Mouse (Mus musculus) thymus, adult 2 months (tissue): ENCODE measurements around the gene Calhm5. TPM values are rescaled to one million over a fixed set of nuclear protein-coding genes. Genes with fewer than 3 reads are reported as not detected.

Source experiments
- DNase-seq: peaks from one replicate; pipeline ENCODE4 v3.0.0; 2021
- H3K27ac ChIP-seq: fragments of 200-500 bp; 2 replicates; pipeline ENCODE4 v1.5.1; 2012; ENCODE audit warnings: low read length, control low read depth; ENCODE audit not compliant: control insufficient read depth, insufficient read depth
- H3K27me3 ChIP-seq: fragments of 200-500 bp; 2 replicates; pipeline ENCODE4 v1.6.1; 2012; ENCODE audit warnings: mild to moderate bottlenecking, low read length, moderate library complexity, mixed read lengths; ENCODE audit not compliant: control insufficient read depth, insufficient read depth
- H3K36me3 ChIP-seq: fragments of 200-500 bp; 2 replicates; pipeline ENCODE4 v1.6.1; 2012; ENCODE audit warnings: mild to moderate bottlenecking, low read length, moderate library complexity; ENCODE audit not compliant: control insufficient read depth, insufficient read depth
- H3K4me1 ChIP-seq: fragments of 200-500 bp; replicated peaks from 2 replicates; pipeline ENCODE4 v1.6.1; 2012; ENCODE audit warnings: low read length; ENCODE audit not compliant: control insufficient read depth, insufficient read depth
- H3K4me3 ChIP-seq: fragments of 200-500 bp; 2 replicates; pipeline ENCODE4 v1.5.1; 2012; ENCODE audit warnings: mild to moderate bottlenecking, low read length, control low read depth, moderate library complexity; ENCODE audit not compliant: control insufficient read depth, insufficient read depth
- CTCF ChIP-seq: fragments of 200-500 bp; IDR thresholded peaks from 2 replicates; pipeline ENCODE4 v1.5.1; 2012; ENCODE audit warnings: mild to moderate bottlenecking, control low read depth, low read length, moderate library complexity, borderline replicate concordance; ENCODE audit not compliant: control insufficient read depth, poor library complexity, insufficient read depth; ENCODE audit errors: extremely low read depth
- POLR2A ChIP-seq: fragments of 200-500 bp; IDR thresholded peaks from 2 replicates; pipeline ENCODE4 v1.6.1; 2012; ENCODE audit warnings: mild to moderate bottlenecking, low read length, control low read depth, moderate library complexity; ENCODE audit not compliant: control insufficient read depth, poor library complexity, insufficient read depth; ENCODE audit errors: extremely low read depth
- WGBS: fragments of 180-500 bp; shearing (Covaris S2); methylation state at CpG from one replicate; pipeline ENCODE4 v1.1.7; 2018; 5-methylcytosine and 5-hydroxymethylcytosine counted together
- polyA plus RNA-seq: library from polyadenylated mRNA; depleted of rRNA; stranded (reverse); fragments of >200 nt; gene quantifications from 2 replicates; pipeline ENCODE4 v1.2.3, GENCODE M21; 2012; rRNA removed

The Calhm5 gene
- polyA plus RNA-seq, result 0.06 and 0.09 TPM in 2 replicates

DNA sequence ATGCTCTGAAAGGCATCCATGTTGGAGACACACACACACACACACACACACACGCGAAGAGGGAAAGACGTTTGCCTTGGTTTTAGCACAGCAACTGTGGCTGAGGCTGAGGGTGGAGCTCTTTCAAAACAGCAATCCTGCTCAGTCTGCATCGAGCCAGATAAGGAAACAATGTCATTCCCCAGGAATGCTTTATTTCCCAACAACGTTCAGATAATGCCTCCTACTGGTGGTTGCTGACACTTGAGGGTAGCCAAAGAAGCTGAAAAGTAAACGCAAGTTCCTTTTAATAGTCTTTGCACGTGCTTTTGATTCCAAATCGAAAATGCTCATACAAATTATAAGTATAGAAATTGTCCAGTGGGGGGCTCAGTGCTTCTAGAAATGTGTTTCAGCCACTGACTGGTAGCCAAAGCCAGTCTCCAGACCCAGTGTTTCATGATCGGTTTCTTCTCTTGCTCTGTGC lies at the start of gene Calhm5:
TSS of gene Calhm5 (minus strand) at position 102 of the 466 bp plus-strand sequence.
- H3K27me3 ChIP-seq, result no peaks in the 10 kb centered on the region
- H3K4me1 ChIP-seq, result peaks cover 3% of the 10 kb centered on the region; the same call in 1 of the 2 replicates
- H3K4me3 ChIP-seq, result no peak within 1 kb of the TSS
- WGBS, result 5% methylated on average over 9 of the region's 9 CpGs
- no peaks in the 10 kb centered on the region for H3K36me3 ChIP-seq
- H3K27ac ChIP-seq, result no peak within 1 kb of the TSS
- no peak for DNase-seq
- TF ChIP-seq CTCF (no peak), POLR2A (no peak)

DNA sequence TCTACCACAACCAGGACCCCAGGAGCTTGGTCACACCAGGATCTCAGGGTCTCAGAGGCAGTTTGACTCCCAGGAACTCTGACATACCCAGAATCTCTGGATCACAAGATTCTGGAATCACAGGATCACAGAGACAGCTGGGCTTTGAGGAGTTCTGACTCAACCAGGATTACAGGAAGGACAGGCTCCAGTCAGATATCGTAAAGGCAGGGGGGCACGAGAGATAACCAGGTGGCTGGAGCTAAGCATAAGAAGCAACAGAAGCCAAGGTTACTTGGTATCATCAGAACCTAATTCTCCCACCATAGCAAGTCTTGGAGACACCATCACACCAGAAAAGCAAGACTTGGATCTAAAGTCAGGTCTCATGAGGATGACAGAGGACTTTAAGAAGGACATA lies 45.4 kb upstream of the Calhm5 start:
- 94% methylated on average over 2 of the region's 2 CpGs for WGBS
- DNase-seq, result no peak
- H3K4me3 ChIP-seq, result no peak overlapping the region
- H3K36me3 ChIP-seq, result no peaks in the 10 kb centered on the region
- no peaks in the 10 kb centered on the region for H3K4me1 ChIP-seq
- TF ChIP-seq CTCF (no peak), POLR2A (no peak)
- H3K27me3 ChIP-seq, result no peaks in the 10 kb centered on the region
- no peak overlapping the region for H3K27ac ChIP-seq

DNA sequence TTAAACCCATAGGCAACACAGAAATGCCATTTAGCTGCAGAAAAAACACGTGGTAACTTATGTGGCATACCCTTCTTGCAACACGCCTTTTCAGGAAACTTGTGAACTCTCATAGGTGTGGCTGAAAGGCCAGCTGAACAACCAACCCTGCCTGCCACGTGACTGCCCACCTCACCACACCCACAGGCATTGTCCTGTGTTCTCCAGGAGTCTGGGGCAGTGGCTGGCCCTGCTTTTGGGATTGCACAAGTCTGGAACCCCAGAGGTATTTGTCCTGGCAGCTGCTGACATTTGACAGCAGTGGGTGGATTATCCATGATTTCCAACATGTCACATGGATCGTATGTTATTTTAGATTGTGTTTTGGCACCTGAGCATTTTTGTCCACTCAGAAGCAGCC lies 43.4 kb upstream of the Calhm5 start:
- Histone ChIP-seq H3K4me1 (no peaks in the 10 kb centered on the region), H3K4me3 (no peak overlapping the region), H3K27ac (no peak overlapping the region), H3K27me3 (no peaks in the 10 kb centered on the region), H3K36me3 (no peaks in the 10 kb centered on the region)
- no peak for DNase-seq
- 71% methylated on average over 4 of the region's 4 CpGs for WGBS
- TF ChIP-seq CTCF, result no peak
- TF ChIP-seq POLR2A, result no peak

DNA sequence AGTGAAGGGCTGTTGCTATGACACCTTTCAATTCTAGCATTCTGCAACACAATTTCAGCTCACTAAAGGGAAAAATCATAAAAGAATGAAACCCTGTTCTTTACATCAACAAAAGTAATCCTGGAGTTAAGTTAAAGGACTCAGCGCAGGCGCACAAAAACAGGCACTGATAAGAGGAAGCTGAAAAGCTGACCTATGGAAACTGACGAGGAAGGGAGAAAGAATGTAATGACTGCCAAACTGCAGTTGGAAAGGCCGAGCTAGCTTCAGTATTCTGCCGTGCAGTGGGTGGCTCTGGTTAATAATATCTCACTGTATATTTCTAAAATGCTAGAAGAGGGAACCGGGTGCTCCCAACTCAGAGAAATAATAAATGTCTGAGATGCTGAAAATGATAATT lies 41.7 kb upstream of the Calhm5 start:
- TF ChIP-seq POLR2A (no peak), CTCF (no peak)
- H3K4me3 ChIP-seq, result no peak overlapping the region
- WGBS, result 76% methylated on average over 6 of the region's 6 CpGs
- H3K27me3 ChIP-seq, result no peaks in the 10 kb centered on the region
- no peaks in the 10 kb centered on the region for H3K36me3 ChIP-seq
- no peak overlapping the region for H3K27ac ChIP-seq
- no peak for DNase-seq
- no peaks in the 10 kb centered on the region for H3K4me1 ChIP-seq

DNA sequence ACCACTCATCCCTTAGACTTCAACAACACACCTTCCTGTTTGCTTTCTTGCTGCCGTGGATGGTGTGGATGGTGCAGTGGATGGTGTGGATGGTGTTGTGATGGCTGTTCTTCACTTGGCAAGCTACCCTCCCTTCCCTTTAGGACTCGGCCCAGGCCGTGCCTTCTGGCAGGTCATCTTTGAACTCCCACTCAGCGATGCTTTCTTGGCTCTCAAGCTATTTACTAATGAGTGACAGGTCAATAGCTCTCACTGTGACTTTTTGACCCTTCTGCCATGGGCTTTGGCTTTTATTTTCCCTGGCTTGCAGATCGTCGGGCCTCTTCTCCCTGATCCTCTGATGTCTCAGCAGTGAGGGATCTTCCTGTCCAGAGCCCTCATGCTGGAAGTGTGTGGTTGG lies 40.1 kb upstream of the Calhm5 start:
- Histone ChIP-seq H3K27me3 (no peaks in the 10 kb centered on the region), H3K36me3 (no peaks in the 10 kb centered on the region), H3K4me3 (no peak overlapping the region), H3K4me1 (no peaks in the 10 kb centered on the region), H3K27ac (no peak overlapping the region)
- TF ChIP-seq POLR2A, result no peak
- no peak for TF ChIP-seq CTCF
- WGBS, result 92% methylated on average over 6 of the region's 6 CpGs
- DNase-seq, result no peak

DNA sequence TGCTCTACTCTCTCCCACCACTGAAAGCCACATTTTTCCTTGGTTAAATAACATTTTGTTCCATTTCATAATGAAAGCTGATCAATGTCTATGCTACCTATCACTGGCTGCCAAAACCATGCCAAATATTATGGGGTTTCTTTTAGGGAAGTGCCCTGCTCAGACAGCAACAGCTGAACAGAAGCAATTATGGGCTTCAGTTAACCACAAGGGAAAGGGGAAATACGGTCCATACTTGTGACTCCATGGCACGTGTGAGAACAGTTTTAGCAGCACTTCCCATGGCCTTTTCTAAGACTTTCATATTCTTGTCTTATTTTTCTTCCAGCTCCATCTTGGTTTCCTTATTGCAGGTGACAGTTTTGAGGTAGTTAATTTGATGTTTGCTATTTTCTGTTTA lies 35.0 kb upstream of the Calhm5 start:
- H3K4me3 ChIP-seq, result no peak overlapping the region
- no peaks in the 10 kb centered on the region for H3K27me3 ChIP-seq
- H3K4me1 ChIP-seq, result peaks cover 2% of the 10 kb centered on the region
- WGBS, result 12% methylated on average over 2 of the region's 2 CpGs
- TF ChIP-seq POLR2A, result no peak
- TF ChIP-seq CTCF, result no peak
- DNase-seq, result no peak
- H3K27ac ChIP-seq, result no peak overlapping the region
- no peaks in the 10 kb centered on the region for H3K36me3 ChIP-seq

DNA sequence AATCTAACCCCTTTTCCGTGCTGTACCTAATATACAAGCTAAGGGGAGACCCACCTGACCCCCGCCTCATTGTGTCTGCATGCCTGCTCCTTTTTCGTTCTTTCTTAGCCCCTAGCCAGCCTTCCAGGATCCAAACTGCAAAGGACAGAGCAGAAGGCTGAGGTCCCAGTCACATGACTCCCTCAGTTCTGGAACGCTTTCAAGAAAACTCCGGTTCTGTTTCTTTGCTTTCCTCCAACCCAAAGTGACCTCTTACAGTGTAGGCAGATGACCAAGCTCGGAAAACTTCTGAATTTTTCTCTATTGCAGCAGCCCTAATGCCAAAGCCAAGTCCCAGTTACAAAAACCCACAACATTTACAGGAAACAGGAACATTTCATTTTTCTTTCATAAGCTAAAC lies 32.1 kb upstream of the Calhm5 start:
- Histone ChIP-seq H3K36me3 (no peaks in the 10 kb centered on the region), H3K4me3 (no peak overlapping the region), H3K27ac (no peak overlapping the region), H3K27me3 (no peaks in the 10 kb centered on the region), H3K4me1 (peaks cover 2% of the 10 kb centered on the region)
- WGBS, result 53% methylated on average over 6 of the region's 6 CpGs
- no peak for TF ChIP-seq POLR2A
- no peak for TF ChIP-seq CTCF
- DNase-seq, result no peak
